Mouse (Mus musculus) heart, adult 9 months (tissue): Measurements from ENCODE around the gene Nfkbib.

Source experiments
- DNase-seq, 2 experiments: peaks; one replicate each; pipeline ENCODE4 v3.0.0; 2022; ENCODE audit warnings: low spot score in 2 of 2

Gene Nfkbib

DNA sequence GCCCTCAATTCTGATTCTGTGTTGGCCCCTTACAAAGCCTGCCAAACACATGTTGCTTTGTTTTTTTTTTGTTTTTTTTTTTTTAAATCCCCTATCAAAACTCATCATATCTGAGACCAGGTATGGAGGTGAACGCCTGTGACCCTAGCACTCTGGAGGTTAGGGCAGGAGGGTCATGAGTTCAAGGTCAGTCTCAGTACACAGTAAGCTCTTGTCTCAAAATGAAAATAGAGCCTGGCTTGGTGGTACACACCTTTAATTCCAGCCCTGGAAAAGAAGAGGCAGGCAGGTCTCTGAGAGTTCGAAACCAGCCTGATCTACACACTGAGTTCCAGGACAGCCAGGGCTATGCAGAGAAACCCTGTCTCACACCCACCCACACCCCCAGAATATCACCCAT lies 47.7 kb downstream of the Nfkbib start:
- DNase-seq, result no peak

GRCm38 (mm10) chr7:28719159-28719558 lies 48.2 kb downstream of the Nfkbib start:
- no peak for DNase-seq

GRCm38 (mm10) chr7:28717726-28718125 lies 49.6 kb downstream of the Nfkbib start:
- DNase-seq, result no peak

- DNase-seq, result peak; percentile 44 to 46
Measured at GRCm38 (mm10) chr7:28716590-28717281, 50.6 kb downstream of the Nfkbib start, which contains the start of gene Fbxo17. Fbxo17 (plus strand) TSS chr7:28716804.

DNA sequence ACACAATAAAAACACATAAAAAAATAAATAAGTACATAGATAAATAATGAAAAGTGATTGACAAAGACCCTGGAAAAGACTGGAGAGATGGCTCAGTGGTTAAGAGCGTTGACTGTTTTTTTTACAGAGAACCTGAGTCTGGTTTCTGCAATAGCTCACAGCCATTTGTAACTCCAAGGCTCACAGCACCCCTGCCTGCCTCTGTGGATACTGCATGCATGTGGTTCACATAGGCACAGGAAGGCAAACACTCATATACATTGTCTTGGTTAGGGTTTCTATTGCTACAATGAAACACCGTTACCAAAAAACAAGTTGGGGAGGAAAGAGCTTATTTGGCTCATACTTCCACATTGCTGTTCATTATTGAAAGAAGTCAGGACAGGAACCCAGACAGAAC lies 51.7 kb downstream of the Nfkbib start:
- DNase-seq, result no peak

- DNase-seq, result no peak
Measured at GRCm38 (mm10) chr7:28714667-28715066, 52.6 kb downstream of the Nfkbib start.

- no peak for DNase-seq
Measured at GRCm38 (mm10) chr7:28710962-28711361, 56.4 kb downstream of the Nfkbib start.

GRCm38 (mm10) chr7:28709454-28709853 lies 57.9 kb downstream of the Nfkbib start:
- no peak for DNase-seq
